Mouse (Mus musculus) hindbrain, embryonic 14.5 days (tissue): ENCODE measurements around the gene Mb. TPM values are rescaled to one million over a fixed set of nuclear protein-coding genes. Genes with fewer than 3 reads are reported as not detected.
A peak's percentile ranks its signal among the peaks of the same experiment; 100 is the strongest.
"Not testable (repeated sequence)": the region's sequence is repeated elsewhere in the genome, so short reads cannot be mapped to it uniquely, and the experiment has no call there.

Experiments used
- ATAC-seq: fragments of 200-750 bp; cut with Nextera tagmentation; 2 replicates; pipeline ENCODE4 v1.8.0; 2017; ENCODE audit warnings: moderate number of reproducible peaks, mild to moderate bottlenecking, moderate TSS enrichment, moderate library complexity; ENCODE audit not compliant: low FRiP score
- DNase-seq: peaks from one replicate; pipeline ENCODE4 v3.0.0-alpha.2; 2015; ENCODE audit warnings: low spot score
- H3K27ac ChIP-seq: fragments of 300-500 bp; sonication (generic); 2 replicates; pipeline ENCODE4 v1.5.1; 2014; ENCODE audit warnings: mild to moderate bottlenecking, moderate library complexity
- H3K27me3 ChIP-seq: fragments of 300-500 bp; sonication (generic); 2 replicates; pipeline ENCODE4 v1.6.1; 2014; ENCODE audit warnings: mild to moderate bottlenecking, low read length, mixed read lengths; ENCODE audit not compliant: control insufficient read depth, insufficient read depth
- H3K36me3 ChIP-seq: fragments of 300-500 bp; sonication (generic); replicated peaks from 2 replicates; pipeline ENCODE4 v1.6.1; 2014; ENCODE audit not compliant: control insufficient read depth, insufficient read depth
- H3K4me1 ChIP-seq: fragments of 300-500 bp; sonication (generic); replicated peaks from 2 replicates; pipeline ENCODE4 v1.6.1; 2014; ENCODE audit warnings: antibody characterized with exemption, low read length, mixed read lengths; ENCODE audit not compliant: control insufficient read depth, insufficient read depth
- H3K4me2 ChIP-seq: fragments of 300-500 bp; sonication (generic); replicated peaks from 2 replicates; pipeline ENCODE4 v1.6.1; 2014; ENCODE audit warnings: mild to moderate bottlenecking, moderate library complexity
- H3K4me3 ChIP-seq: fragments of 300-500 bp; sonication (generic); replicated peaks from 2 replicates; pipeline ENCODE4 v1.5.1; 2014; ENCODE audit warnings: mild to moderate bottlenecking, low read length
- H3K9ac ChIP-seq: fragments of 300-500 bp; sonication (generic); 2 replicates; pipeline ENCODE4 v1.6.1; 2014
- H3K9me3 ChIP-seq: fragments of 300-500 bp; sonication (generic); 2 replicates; pipeline ENCODE4 v1.6.1; 2016; ENCODE audit warnings: low read length; ENCODE audit not compliant: control insufficient read depth
- WGBS: fragments of 180-500 bp; shearing (Covaris S2); extraction: QIAGEN DNeasy Blood & Tissue Kit; methylation state at CpG from one replicate; pipeline ENCODE4 v1.1.7; 2014; 5-methylcytosine and 5-hydroxymethylcytosine counted together
- polyA plus RNA-seq: library from polyadenylated mRNA; unstranded; fragments of >200 nt; fragmentation: Nextera tagmentation; extraction: Ambion mirVana; gene quantifications from 2 replicates; pipeline ENCODE4 v1.2.1, GENCODE M21; 2014

Gene Mb
- polyA plus RNA-seq, 1 experiment from 2014 or later = 0.51 TPM

DNA sequence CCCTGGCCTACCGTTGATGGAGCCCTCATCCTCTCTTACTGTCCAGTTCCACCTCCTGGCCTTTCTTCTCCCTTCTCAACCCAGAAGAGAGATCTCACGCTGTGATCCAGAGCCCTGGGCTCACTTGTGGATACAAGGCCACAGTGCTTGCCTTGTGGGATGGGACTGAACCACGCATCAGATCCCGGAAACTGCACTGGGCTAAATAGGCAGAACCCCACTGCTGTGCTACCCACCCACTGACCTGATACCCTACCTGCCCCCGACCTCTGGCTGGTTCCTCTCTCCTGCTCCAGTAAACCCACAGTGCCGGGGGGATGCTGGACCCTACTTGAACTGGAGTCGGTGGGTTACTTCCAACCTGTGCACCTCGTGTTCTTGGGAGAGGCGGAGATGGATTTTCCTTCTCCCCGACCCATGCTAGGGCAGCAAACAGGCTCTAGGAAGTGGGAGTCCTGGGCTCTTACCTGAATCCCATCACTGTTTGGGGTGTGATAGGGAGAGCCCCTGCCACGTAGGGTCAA is 20.3 kb upstream of the Mb start:
- 89% methylated on average over 11 of the region's 11 CpGs for WGBS
- no peak for DNase-seq
- H3K27ac ChIP-seq = no peak overlapping the region
- no peaks in the 10 kb centered on the region for H3K27me3 ChIP-seq
- H3K9me3 ChIP-seq = no peaks in the 10 kb centered on the region
- no peak overlapping the region for H3K4me3 ChIP-seq
- H3K4me2 ChIP-seq = no peak overlapping the region
- 0 out of 2 replicates have a peak, but pooled peaks cover 4% of the 10 kb centered on the region for H3K4me1 ChIP-seq
- H3K36me3 ChIP-seq = no peaks in the 10 kb centered on the region; the same call in none of the 2 replicates
- H3K9ac ChIP-seq = no peak overlapping the region
- no peak for ATAC-seq

DNA sequence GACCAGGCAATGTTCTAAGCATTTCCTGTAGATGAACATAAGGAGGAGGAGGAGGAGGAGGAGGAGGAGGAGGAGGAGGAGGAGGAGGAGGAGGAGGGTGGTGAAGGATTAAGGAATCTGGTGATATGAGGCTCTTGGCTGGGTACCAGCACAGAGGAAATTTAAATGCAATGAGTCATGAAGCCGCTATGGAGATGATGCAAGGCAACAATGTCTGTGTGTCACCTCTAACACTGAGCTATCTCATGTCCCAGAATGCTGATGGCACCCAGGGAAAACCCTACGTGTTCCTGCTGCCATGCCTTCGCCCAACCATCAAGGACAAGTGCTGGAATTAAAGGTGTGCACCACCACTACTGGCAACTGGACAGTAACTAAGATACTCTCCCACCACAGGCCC is 18.5 kb upstream of the Mb start:
- Histone ChIP-seq H3K4me3 (no peak overlapping the region), H3K27ac (no peak overlapping the region), H3K9me3 (no peaks in the 10 kb centered on the region), H3K4me2 (no peak overlapping the region), H3K36me3 (no peaks in the 10 kb centered on the region), H3K9ac (no peak overlapping the region), H3K4me1 (0 out of 2 replicates have a peak, but pooled peaks cover 4% of the 10 kb centered on the region), H3K27me3 (no peaks in the 10 kb centered on the region)
- DNase-seq (no peak), ATAC-seq (no peak)
- 93% methylated on average over 3 of the region's 3 CpGs for WGBS

DNA sequence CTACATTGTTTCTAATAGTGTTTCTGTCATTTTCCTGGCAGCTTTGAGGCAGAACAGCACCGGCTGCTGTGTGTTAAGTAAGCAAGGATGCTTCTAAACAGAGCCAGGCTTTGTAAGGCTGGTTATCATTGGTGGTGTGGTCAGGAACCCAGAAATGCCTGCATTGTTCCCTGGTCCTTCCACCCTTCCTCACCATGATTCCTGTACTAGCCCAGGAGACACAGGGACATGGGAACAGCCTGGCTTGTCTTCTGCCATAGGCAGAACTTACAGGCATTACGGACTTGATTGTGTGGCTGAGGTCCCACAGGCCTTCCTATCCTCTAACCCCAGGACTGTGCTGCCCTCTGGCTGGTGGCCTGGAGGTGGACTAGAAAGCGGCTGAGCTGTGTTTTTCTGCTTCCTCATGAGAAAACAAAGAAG is 18.0 kb upstream of the Mb start:
- Histone ChIP-seq H3K9me3 (no peaks in the 10 kb centered on the region), H3K36me3 (no peaks in the 10 kb centered on the region), H3K4me3 (no peak overlapping the region), H3K4me2 (no peak overlapping the region), H3K27me3 (no peaks in the 10 kb centered on the region), H3K9ac (no peak overlapping the region), H3K4me1 (0 out of 2 replicates have a peak, but pooled peaks cover 4% of the 10 kb centered on the region), H3K27ac (peak overlapping the region; percentile 32; the same call in 1 of the 2 replicates)
- ATAC-seq = no peak
- no peak for DNase-seq
- WGBS = 66% methylated on average over 3 of the region's 3 CpGs

DNA sequence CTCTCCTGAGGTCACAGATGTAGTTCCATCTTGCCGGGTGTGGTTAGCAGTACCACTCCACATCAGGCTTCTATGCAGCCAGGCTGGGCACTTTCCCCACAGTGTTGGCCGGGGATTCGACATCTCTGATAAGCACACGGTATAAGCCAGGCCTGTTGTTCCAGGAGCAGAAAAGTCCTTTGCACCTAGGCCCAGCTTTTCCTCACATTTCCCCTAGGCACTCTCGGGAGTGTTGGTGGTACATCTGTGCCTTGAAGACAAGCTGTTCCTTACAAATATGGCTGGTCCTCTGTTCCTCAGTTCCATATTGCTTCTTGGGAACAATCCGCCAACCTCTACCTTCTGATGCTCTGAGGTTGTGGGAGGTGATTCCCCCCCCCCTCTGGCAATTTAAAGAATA is 15.8 kb upstream of the Mb start:
- no peak for DNase-seq
- no peak for ATAC-seq
- Histone ChIP-seq H3K27ac (no peak overlapping the region), H3K4me1 (0 out of 2 replicates have a peak, but pooled peaks cover 4% of the 10 kb centered on the region), H3K27me3 (no peaks in the 10 kb centered on the region), H3K36me3 (no peaks in the 10 kb centered on the region), H3K4me3 (no peak overlapping the region), H3K9me3 (no peaks in the 10 kb centered on the region), H3K4me2 (no peak overlapping the region), H3K9ac (no peak overlapping the region)
- 92% methylated on average over 6 of the region's 6 CpGs for WGBS

DNA sequence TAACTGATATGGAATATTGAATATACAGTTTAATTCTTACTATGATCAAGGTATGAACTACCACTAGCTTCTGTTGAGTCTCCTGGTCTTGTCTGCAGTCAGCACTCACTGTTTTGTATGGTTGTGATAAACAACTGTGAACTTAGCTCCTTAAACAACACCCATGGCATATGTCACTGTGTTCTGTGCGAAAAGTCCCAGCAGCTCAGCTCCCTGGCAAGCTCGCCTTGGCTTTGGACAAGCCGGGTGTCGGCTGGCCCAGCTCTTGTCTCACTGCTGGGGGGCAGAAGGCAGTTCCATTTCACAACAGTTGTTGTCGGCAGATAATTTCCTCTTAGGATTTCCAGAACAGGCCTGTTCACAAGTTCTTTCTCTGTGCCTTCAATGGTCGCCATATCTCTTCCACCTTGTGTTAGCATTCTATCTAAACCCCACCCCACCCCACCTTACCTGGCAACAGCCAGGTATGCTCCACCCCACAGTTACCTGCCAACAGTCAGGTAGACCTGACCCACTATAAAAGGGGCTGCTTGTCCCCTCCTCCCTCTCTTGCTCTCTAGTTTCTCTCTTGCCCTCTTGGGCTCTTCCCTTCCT is 14.9 kb upstream of the Mb start:
- ATAC-seq = no peak
- no peak overlapping the region for H3K4me3 ChIP-seq
- no peak overlapping the region for H3K27ac ChIP-seq
- no peaks in the 10 kb centered on the region for H3K9me3 ChIP-seq
- no peak overlapping the region for H3K9ac ChIP-seq
- 0 out of 2 replicates have a peak, but pooled peaks cover 4% of the 10 kb centered on the region for H3K4me1 ChIP-seq
- H3K4me2 ChIP-seq = no peak overlapping the region
- H3K27me3 ChIP-seq = no peaks in the 10 kb centered on the region
- no peak for DNase-seq
- 93% methylated on average over 6 of the region's 6 CpGs for WGBS
- no peaks in the 10 kb centered on the region for H3K36me3 ChIP-seq

DNA sequence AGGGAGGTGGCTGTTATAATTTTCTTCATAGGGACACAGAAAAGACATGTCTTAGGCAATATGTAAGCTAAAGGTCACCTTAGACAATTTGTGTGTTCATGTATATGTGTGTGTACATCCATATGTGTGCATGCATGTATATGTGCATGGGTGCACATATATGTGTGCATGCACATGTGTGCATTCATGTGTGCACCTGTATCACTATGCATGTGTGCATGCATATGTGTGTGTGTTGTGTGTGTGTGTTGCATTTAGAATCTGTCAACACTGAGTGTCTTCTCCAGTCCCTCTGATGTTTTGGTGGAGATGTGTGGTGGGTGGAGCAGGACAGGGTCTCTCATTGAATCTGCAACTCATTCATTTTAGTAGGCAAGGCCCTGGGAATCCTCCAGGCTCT is 12.3 kb upstream of the Mb start:
- Histone ChIP-seq H3K4me3 (no peak overlapping the region), H3K4me2 (no peak overlapping the region), H3K9ac (no peak overlapping the region), H3K9me3 (no peaks in the 10 kb centered on the region), H3K36me3 (no peaks in the 10 kb centered on the region), H3K4me1 (no peaks in the 10 kb centered on the region), H3K27me3 (no peaks in the 10 kb centered on the region), H3K27ac (no peak overlapping the region)
- DNase-seq = no peak
- no peak for ATAC-seq

DNA sequence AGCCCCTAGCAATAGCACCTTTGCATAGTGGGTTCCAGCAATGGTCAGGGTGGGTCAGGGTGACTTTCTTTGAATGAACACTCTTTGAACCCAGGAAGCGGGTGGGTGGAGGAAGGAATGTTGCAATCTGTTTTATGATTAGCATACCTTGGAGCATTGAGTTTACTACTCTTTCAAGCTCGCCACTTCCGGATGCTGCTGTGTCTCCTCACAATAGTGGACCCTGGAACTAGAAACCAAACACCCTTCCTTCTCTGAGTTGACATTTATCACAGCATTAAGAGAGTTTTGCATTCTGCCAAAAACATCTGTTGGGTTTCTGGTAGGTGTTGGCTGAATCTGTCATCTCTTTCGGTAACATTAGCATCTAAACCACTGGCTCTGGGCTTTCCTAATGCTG is 8.9 kb upstream of the Mb start:
- 93% methylated on average over 4 of the region's 4 CpGs for WGBS
- H3K4me2 ChIP-seq, H3K4me1 ChIP-seq, ATAC-seq, H3K4me3 ChIP-seq, H3K36me3 ChIP-seq, H3K9me3 ChIP-seq, DNase-seq, H3K9ac ChIP-seq, H3K27me3 ChIP-seq, H3K27ac ChIP-seq: not testable (repeated sequence)

DNA sequence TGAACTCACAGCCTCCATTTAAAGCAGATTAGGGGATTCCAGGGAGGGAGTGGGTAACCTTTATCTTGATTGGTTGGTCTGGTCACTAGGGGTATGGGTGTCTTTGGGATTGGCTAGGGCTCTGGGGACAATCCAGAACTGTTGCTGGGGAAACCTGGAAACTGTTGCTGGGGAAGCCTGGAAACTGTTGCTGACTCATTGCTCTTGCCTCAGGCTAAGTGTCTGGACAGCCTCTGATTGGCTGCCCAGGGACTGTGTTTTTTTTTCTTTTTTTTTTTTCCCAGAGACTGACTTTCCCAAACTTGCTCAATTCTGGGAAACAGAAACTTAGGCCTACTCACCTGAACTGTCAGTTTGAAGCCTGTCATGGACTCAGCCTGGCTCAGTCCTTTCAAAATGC is 8.1 kb upstream of the Mb start:
- Histone ChIP-seq H3K9ac (no peak overlapping the region), H3K9me3 (no peaks in the 10 kb centered on the region), H3K4me2 (no peak overlapping the region), H3K4me1 (peaks cover 8% of the 10 kb centered on the region; the same call in 1 of the 2 replicates), H3K4me3 (no peak overlapping the region), H3K27ac (no peak overlapping the region), H3K36me3 (no peaks in the 10 kb centered on the region), H3K27me3 (no peaks in the 10 kb centered on the region)
- ATAC-seq = no peak
- no peak for DNase-seq

DNA sequence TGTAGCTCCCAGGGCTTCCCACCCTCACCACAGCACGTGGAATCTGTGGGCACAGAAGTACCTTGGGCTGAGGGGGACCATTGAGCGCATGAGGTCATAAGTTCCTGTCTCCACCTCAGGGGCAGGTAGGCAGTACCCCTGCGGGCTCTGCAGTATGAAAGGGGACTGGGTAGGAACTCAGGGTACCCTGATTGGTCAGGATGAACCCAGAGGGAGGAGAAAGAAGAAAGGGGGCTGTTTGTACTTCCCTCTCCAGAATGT is 6.3 kb upstream of the Mb start:
- H3K9me3 ChIP-seq = no peaks in the 10 kb centered on the region
- 48% methylated on average over 3 of the region's 3 CpGs for WGBS
- H3K27me3 ChIP-seq = no peaks in the 10 kb centered on the region
- DNase-seq (no peak), ATAC-seq (no peak)
- H3K4me3 ChIP-seq = no peak overlapping the region
- H3K4me1 ChIP-seq = peaks cover 8% of the 10 kb centered on the region; the same call in 1 of the 2 replicates
- H3K9ac ChIP-seq = no peak overlapping the region
- H3K36me3 ChIP-seq = no peaks in the 10 kb centered on the region
- no peak overlapping the region for H3K4me2 ChIP-seq
- no peak overlapping the region for H3K27ac ChIP-seq
